Mouse (Mus musculus) cerebellum, adult 2 months (tissue): Measurements from ENCODE around the gene Ifi211.

Experiments
- CTCF ChIP-seq: fragments of 200-500 bp; IDR thresholded peaks from 2 replicates; pipeline ENCODE4 v1.5.1; 2011; ENCODE audit warnings: low read depth, mild to moderate bottlenecking, control low read depth, low read length, moderate library complexity, borderline replicate concordance; ENCODE audit not compliant: insufficient read depth
- POLR2A ChIP-seq: fragments of 200-500 bp; IDR thresholded peaks from 2 replicates; pipeline ENCODE4 v1.6.1; 2011; ENCODE audit warnings: low read length, control low read depth, borderline replicate concordance; ENCODE audit not compliant: insufficient read depth

GRCm38 (mm10) chr1:173914559-173914958, 1.7 kb upstream of the Ifi211 start:
- no peak for TF ChIP-seq CTCF
- no peak for TF ChIP-seq POLR2A
